Mouse (Mus musculus) fibroblast of lung, adult 2 months (primary cell): ENCODE results near the gene Fbxl7.
"Not testable (repeated sequence)": the region's sequence is repeated elsewhere in the genome, so short reads cannot be mapped to it uniquely, and the experiment has no call there.

Experiments used
- DNase-seq: peaks from one replicate; pipeline ENCODE4 v3.0.0-alpha.2; 2011; ENCODE audit warnings: low read depth

The Fbxl7 gene

GRCm38 (mm10) chr15:26812856-26813255 lies 82.5 kb downstream of the Fbxl7 start:
- no peak for DNase-seq

GRCm38 (mm10) chr15:26809569-26809968 lies 85.8 kb downstream of the Fbxl7 start:
- DNase-seq: no peak

- DNase-seq: no peak
These were observed 91.3 kb downstream of the Fbxl7 start for GRCm38 (mm10) chr15:26804046-26804445.

GRCm38 (mm10) chr15:26799457-26800021 lies 95.8 kb downstream of the Fbxl7 start:
- DNase-seq: no peak

- DNase-seq: no peak
These were observed 99.4 kb downstream of the Fbxl7 start for GRCm38 (mm10) chr15:26795937-26796336.

- no peak for DNase-seq
These were observed 99.9 kb downstream of the Fbxl7 start for GRCm38 (mm10) chr15:26795518-26795917.

GRCm38 (mm10) chr15:26787148-26787547 lies 108.2 kb downstream of the Fbxl7 start:
- no peak for DNase-seq

GRCm38 (mm10) chr15:26780557-26780956 lies 114.8 kb downstream of the Fbxl7 start:
- no peak for DNase-seq

GRCm38 (mm10) chr15:26779129-26779528 lies 116.3 kb downstream of the Fbxl7 start:
- DNase-seq: no peak

- DNase-seq: no peak
These were observed 119.7 kb downstream of the Fbxl7 start for GRCm38 (mm10) chr15:26775720-26776119.

- DNase-seq: no peak
These were observed 120.5 kb downstream of the Fbxl7 start for GRCm38 (mm10) chr15:26774895-26775294.

GRCm38 (mm10) chr15:26761651-26762050 lies 133.7 kb downstream of the Fbxl7 start:
- DNase-seq: no peak

GRCm38 (mm10) chr15:26748484-26748883 lies 146.9 kb downstream of the Fbxl7 start:
- DNase-seq: no peak

- DNase-seq: no peak
These were observed 163.0 kb downstream of the Fbxl7 start for GRCm38 (mm10) chr15:26732366-26732765.

- DNase-seq: no peak
These were observed 164.6 kb downstream of the Fbxl7 start for GRCm38 (mm10) chr15:26730760-26731159.

- DNase-seq: not testable (repeated sequence)
These were observed 166.0 kb downstream of the Fbxl7 start for GRCm38 (mm10) chr15:26729341-26729740.

GRCm38 (mm10) chr15:26718390-26719036 lies 176.9 kb downstream of the Fbxl7 start:
- DNase-seq: no peak

- no peak for DNase-seq
These were observed 177.4 kb downstream of the Fbxl7 start for GRCm38 (mm10) chr15:26717952-26718351.

- DNase-seq: no peak
These were observed 179.2 kb downstream of the Fbxl7 start for GRCm38 (mm10) chr15:26716181-26716580.

- no peak for DNase-seq
These were observed 179.7 kb downstream of the Fbxl7 start for GRCm38 (mm10) chr15:26715635-26716034.

GRCm38 (mm10) chr15:26712271-26712670 lies 183.1 kb downstream of the Fbxl7 start:
- DNase-seq: no peak

GRCm38 (mm10) chr15:26704966-26705365 lies 190.4 kb downstream of the Fbxl7 start:
- DNase-seq: no peak

- no peak for DNase-seq
These were observed 192.1 kb downstream of the Fbxl7 start for GRCm38 (mm10) chr15:26703156-26703840.
